Mouse (Mus musculus) heart, embryonic 16.5 days (tissue): ENCODE results near the gene Shroom3. TPM values are rescaled to one million over a fixed set of nuclear protein-coding genes. Genes with fewer than 3 reads are reported as not detected.

Source experiments
- ATAC-seq: fragments of 200-750 bp; cut with Nextera tagmentation; replicated peaks from 2 replicates; pipeline ENCODE4 v1.8.0; 2017; ENCODE audit warnings: moderate number of reproducible peaks; ENCODE audit not compliant: insufficient read depth, low FRiP score; ENCODE audit errors: extremely low read depth
- H3K27ac ChIP-seq: fragments of 300-500 bp; sonication (generic); 2 replicates; pipeline ENCODE4 v1.5.1; 2014; ENCODE audit warnings: mild to moderate bottlenecking, low read length, control low read depth, moderate library complexity
- H3K27me3 ChIP-seq: fragments of 300-500 bp; sonication (generic); 2 replicates; pipeline ENCODE4 v1.6.1; 2014; ENCODE audit warnings: low read length, mixed read lengths; ENCODE audit not compliant: control insufficient read depth, insufficient read depth
- H3K36me3 ChIP-seq: fragments of 300-500 bp; sonication (generic); 2 replicates; pipeline ENCODE4 v1.6.1; 2014; ENCODE audit not compliant: control insufficient read depth, insufficient read depth
- H3K4me1 ChIP-seq: fragments of 300-500 bp; sonication (generic); 2 replicates; pipeline ENCODE4 v1.6.1; 2014; ENCODE audit warnings: low read length, mixed read lengths; ENCODE audit not compliant: control insufficient read depth, insufficient read depth
- H3K4me2 ChIP-seq: fragments of 300-500 bp; sonication (generic); 2 replicates; pipeline ENCODE4 v1.6.1; 2014; ENCODE audit warnings: low read depth, mild to moderate bottlenecking, control low read depth, low read length
- H3K4me3 ChIP-seq: fragments of 300-500 bp; sonication (generic); 2 replicates; pipeline ENCODE4 v1.5.1; 2014; ENCODE audit warnings: mild to moderate bottlenecking, control low read depth, low read length
- H3K9ac ChIP-seq: fragments of 300-500 bp; sonication (generic); 2 replicates; pipeline ENCODE4 v1.6.1; 2014; ENCODE audit warnings: low read length, control low read depth
- H3K9me3 ChIP-seq: fragments of 300-500 bp; sonication (generic); replicated peaks from 2 replicates; pipeline ENCODE4 v1.6.1; 2016; ENCODE audit warnings: low read length; ENCODE audit not compliant: control insufficient read depth
- WGBS: fragments of 180-500 bp; shearing (Covaris S2); extraction: QIAGEN DNeasy Blood & Tissue Kit; methylation state at CpG from one replicate; pipeline ENCODE4 v1.1.7; 2014; 5-methylcytosine and 5-hydroxymethylcytosine counted together
- polyA plus RNA-seq: library from polyadenylated mRNA; unstranded; fragments of >200 nt; fragmentation: Nextera tagmentation; extraction: Ambion mirVana; gene quantifications from 2 replicates; pipeline ENCODE4 v1.2.1, GENCODE M21; 2015

Shroom3 gene
- polyA plus RNA-seq, 1 experiment from 2014 or later, result 11.7 TPM

GRCm38 (mm10) chr5:92797981-92798380, 114.7 kb downstream of the Shroom3 start:
- Histone ChIP-seq H3K9ac (no peak overlapping the region), H3K4me2 (no peak overlapping the region), H3K4me3 (no peak overlapping the region), H3K36me3 (no peaks in the 10 kb centered on the region), H3K9me3 (0 out of 2 replicates have a peak, but pooled peaks cover 8% of the 10 kb centered on the region), H3K4me1 (peaks cover 7% of the 10 kb centered on the region; the same call in 1 of the 2 replicates), H3K27ac (no peak overlapping the region), H3K27me3 (no peaks in the 10 kb centered on the region)
- 85% methylated on average over 3 of the region's 3 CpGs for WGBS
- ATAC-seq, result no peak

- Histone ChIP-seq H3K27me3 (no peaks in the 10 kb centered on the region), H3K4me3 (no peak overlapping the region), H3K4me1 (peaks cover 9% of the 10 kb centered on the region), H3K9ac (0 out of 2 replicates have a peak overlapping the region, but pooled peaks have one; percentile 30), H3K9me3 (0 out of 2 replicates have a peak, but pooled peaks cover 2% of the 10 kb centered on the region), H3K27ac (peak overlapping the region; percentile 37), H3K4me2 (peak overlapping the region; percentile 35; the same call in 1 of the 2 replicates), H3K36me3 (no peaks in the 10 kb centered on the region)
- WGBS, result 21% methylated on average over 7 of the region's 7 CpGs
- ATAC-seq, result no peak
Measured at GRCm38 (mm10) chr5:92804379-92804778, 121.1 kb downstream of the Shroom3 start.

- WGBS, result 8% methylated on average over 28 of the region's 28 CpGs
- peak; percentile 92 for ATAC-seq
- Histone ChIP-seq H3K4me1 (peaks cover 36% of the 10 kb centered on the region), H3K4me2 (peak overlapping the region; percentile 56), H3K9me3 (no peaks in the 10 kb centered on the region), H3K9ac (peak overlapping the region; percentile 61), H3K36me3 (no peaks in the 10 kb centered on the region), H3K27me3 (no peaks in the 10 kb centered on the region), H3K27ac (peak overlapping the region; percentile 89), H3K4me3 (peak overlapping the region; percentile 51)
Measured at GRCm38 (mm10) chr5:92808503-92809415, 125.5 kb downstream of the Shroom3 start.

GRCm38 (mm10) chr5:92809416-92809750, 126.1 kb downstream of the Shroom3 start:
- peak overlapping the region; percentile 51 for H3K4me3 ChIP-seq
- peak overlapping the region; percentile 56 for H3K4me2 ChIP-seq
- WGBS, result 17% methylated on average over 13 of the region's 13 CpGs
- H3K9me3 ChIP-seq, result no peaks in the 10 kb centered on the region
- peak overlapping the region; percentile 89 for H3K27ac ChIP-seq
- peaks cover 31% of the 10 kb centered on the region for H3K4me1 ChIP-seq
- H3K36me3 ChIP-seq, result no peaks in the 10 kb centered on the region
- H3K27me3 ChIP-seq, result no peaks in the 10 kb centered on the region
- no peak for ATAC-seq
- peak overlapping the region; percentile 55 for H3K9ac ChIP-seq

GRCm38 (mm10) chr5:92810922-92811533, 127.8 kb downstream of the Shroom3 start:
- ATAC-seq, result no peak
- no peaks in the 10 kb centered on the region for H3K27me3 ChIP-seq
- H3K9ac ChIP-seq, result peak overlapping the region; percentile 58
- H3K27ac ChIP-seq, result peak overlapping the region; percentile 83
- H3K4me2 ChIP-seq, result peak overlapping the region; percentile 56
- WGBS, result 12% methylated on average over 9 of the region's 9 CpGs
- H3K9me3 ChIP-seq, result no peaks in the 10 kb centered on the region
- peak overlapping the region; percentile 15 for H3K4me3 ChIP-seq
- H3K4me1 ChIP-seq, result peaks cover 30% of the 10 kb centered on the region
- no peaks in the 10 kb centered on the region for H3K36me3 ChIP-seq

- peak overlapping the region; percentile 6; the same call in 1 of the 2 replicates for H3K4me3 ChIP-seq
- H3K36me3 ChIP-seq, result no peaks in the 10 kb centered on the region
- H3K27me3 ChIP-seq, result no peaks in the 10 kb centered on the region
- H3K4me1 ChIP-seq, result peaks cover 30% of the 10 kb centered on the region
- no peak for ATAC-seq
- peak overlapping the region; percentile 47 for H3K4me2 ChIP-seq
- H3K9me3 ChIP-seq, result no peaks in the 10 kb centered on the region
- WGBS, result 38% methylated on average over 7 of the region's 7 CpGs
- peak overlapping the region; percentile 89 for H3K27ac ChIP-seq
- H3K9ac ChIP-seq, result peak overlapping the region; percentile 36
Measured at GRCm38 (mm10) chr5:92811761-92812160, 128.5 kb downstream of the Shroom3 start.

GRCm38 (mm10) chr5:92812936-92813335, 129.7 kb downstream of the Shroom3 start:
- peak; percentile 49; the same call in 1 of the 2 replicates for ATAC-seq
- no peak overlapping the region for H3K4me3 ChIP-seq
- H3K4me2 ChIP-seq, result peak overlapping the region; percentile 47
- H3K4me1 ChIP-seq, result peaks cover 34% of the 10 kb centered on the region
- 0 out of 2 replicates have a peak overlapping the region, but pooled peaks have one; percentile 34 for H3K9ac ChIP-seq
- H3K9me3 ChIP-seq, result no peaks in the 10 kb centered on the region
- H3K36me3 ChIP-seq, result no peaks in the 10 kb centered on the region
- H3K27ac ChIP-seq, result peak overlapping the region; percentile 89
- no peaks in the 10 kb centered on the region for H3K27me3 ChIP-seq
- 20% methylated on average over 8 of the region's 8 CpGs for WGBS

GRCm38 (mm10) chr5:92813562-92813961, 130.3 kb downstream of the Shroom3 start:
- ATAC-seq, result no peak
- Histone ChIP-seq H3K36me3 (no peaks in the 10 kb centered on the region), H3K9ac (no peak overlapping the region), H3K9me3 (no peaks in the 10 kb centered on the region), H3K4me2 (no peak overlapping the region), H3K27me3 (no peaks in the 10 kb centered on the region), H3K27ac (peak overlapping the region; percentile 47), H3K4me3 (no peak overlapping the region), H3K4me1 (peaks cover 33% of the 10 kb centered on the region)
- WGBS, result 79% methylated on average over 5 of the region's 5 CpGs

- 82% methylated on average over 3 of the region's 3 CpGs for WGBS
- H3K27ac ChIP-seq, result no peak overlapping the region
Measured at GRCm38 (mm10) chr5:92814621-92815020, 131.4 kb downstream of the Shroom3 start.

More at GRCm38 (mm10) chr5:92814621-92815020, 131.4 kb downstream of the Shroom3 start:
- H3K4me3 ChIP-seq, result no peak overlapping the region
- H3K9ac ChIP-seq, result no peak overlapping the region
- H3K27me3 ChIP-seq, result no peaks in the 10 kb centered on the region
- no peaks in the 10 kb centered on the region for H3K9me3 ChIP-seq
- no peak overlapping the region for H3K4me2 ChIP-seq
- no peaks in the 10 kb centered on the region for H3K36me3 ChIP-seq
- ATAC-seq, result no peak
- peaks cover 31% of the 10 kb centered on the region for H3K4me1 ChIP-seq
